In genomic region chr10:99262867-99263379, GRCm38 (mm10) we compare ENCODE assay signal across 8 mouse cellular contexts. TPM values are rescaled to one million over a fixed set of nuclear protein-coding genes. Genes with fewer than 3 reads are reported as not detected.
DNase-seq lines count a peak whose midpoint lies in the region; ATAC-seq lines count a peak whose summit lies in the region.

Gene Dusp6 (plus strand): TSS chr10:99263231.

- no peaks in the 10 kb centered on the region for H3K9me3 ChIP-seq in hindbrain, embryonic 12.5 days (replicated peaks)

- 0% methylated on average over 29 of the region's 29 CpGs for WGBS in hindbrain, embryonic 12.5 days

- peaks cover 24% of the 10 kb centered on the region for H3K4me1 ChIP-seq in hindbrain, embryonic 12.5 days

- H3K9ac ChIP-seq in hindbrain, embryonic 12.5 days = peak within 1 kb of the TSS; percentile 81

- peak; percentile 97 for ATAC-seq in hindbrain, embryonic 12.5 days (ENCODE audit: low FRiP score)

- H3K36me3 ChIP-seq in hindbrain, embryonic 12.5 days = no peaks in the 10 kb centered on the region

- H3K4me3 ChIP-seq in hindbrain, embryonic 12.5 days = peak within 1 kb of the TSS; percentile 66

- peak within 1 kb of the TSS; percentile 94 for H3K27ac ChIP-seq in hindbrain, embryonic 12.5 days

- H3K27me3 ChIP-seq in hindbrain, embryonic 12.5 days = peaks cover 12% of the 10 kb centered on the region

- DNase-seq in MEL-GATA-1-ER (ENCODE audit: extremely low read depth, low read depth) = peak; percentile 96
- peak; percentile 88 for DNase-seq in cerebellum, adult 9-10 months
- DNase-seq in frontal cortex, postnatal 10 days (ENCODE audit: low spot score in 2 of 2) = peak; percentile 96 to 99
- peak; percentile 96 to 99 for DNase-seq in layer of hippocampus, postnatal 14 days (ENCODE audit: low spot score in 2 of 2)
- peak; percentile 95 for DNase-seq in lung, postnatal 14 days
- DNase-seq in retina, adult 2 months (ENCODE audit: low read depth, low spot score) = peak; percentile 55
- peak; percentile 84 to 90 for DNase-seq in thymus, postnatal 36 days

- H3K4me2 ChIP-seq in hindbrain, embryonic 12.5 days (replicated peaks) = peak within 1 kb of the TSS; percentile 61

RNA-seq across cellular contexts. Expression of gene Dusp6, which starts in this region (rescaled TPM):
- 38.3 and 39.6 TPM in 2 replicates for polyA plus RNA-seq in hindbrain, embryonic 12.5 days (2016; fragmentation: Nextera tagmentation; extraction: Ambion mirVana)
- 10 to 100 TPM; 75.7 to 83.9 TPM for total RNA-seq in layer of hippocampus, postnatal 14 days (2021)

Comparison
In these comparisons a context has a peak if more than half of its experiments do, and no peak if none do; other contexts are left out.
1. Peak in every context shown above with its lines: DNase-seq, ATAC-seq, H3K4me3 ChIP-seq and H3K27ac ChIP-seq.